Mouse (Mus musculus): ENCODE data around the gene Ptpn22. TPM values are rescaled to one million over a fixed set of nuclear protein-coding genes. Genes with fewer than 3 reads are reported as not detected.
"Not testable (repeated sequence)": the region's sequence is repeated elsewhere in the genome, so short reads cannot be mapped to it uniquely, and the experiment has no call there.

Gene Ptpn22
- polyA plus RNA-seq, 1 experiment from 2014 or later = 2.0 TPM

- Histone ChIP-seq H3K4me1 (no peaks in the 10 kb centered on the region), H3K9me3 (replicated peaks) (no peaks in the 10 kb centered on the region)
- WGBS (ENCODE audit: insufficient replicate concordance) = 83% methylated on average over 6 of the region's 6 CpGs
Measured at GRCm38 (mm10) chr3:103839711-103840110, 19.9 kb upstream of the Ptpn22 start.

GRCm38 (mm10) chr3:103840195-103840594 is 19.4 kb upstream of the Ptpn22 start:
- H3K27me3 ChIP-seq (replicated peaks); ATAC-seq; H3K4me1 ChIP-seq; H3K9me3 ChIP-seq (replicated peaks); H3K4me2 ChIP-seq; H3K36me3 ChIP-seq; H3K4me3 ChIP-seq; H3K9ac ChIP-seq; H3K27ac ChIP-seq: not testable (repeated sequence)
- WGBS (ENCODE audit: insufficient replicate concordance) = 75% methylated on average over 3 of the region's 3 CpGs

More at GRCm38 (mm10) chr3:103839711-103840110, 19.9 kb upstream of the Ptpn22 start:
- Histone ChIP-seq H3K4me3 (no peak overlapping the region), H3K9ac (no peak overlapping the region), H3K4me2 (no peak overlapping the region), H3K27ac (no peak overlapping the region), H3K36me3 (no peaks in the 10 kb centered on the region), H3K27me3 (replicated peaks) (no peaks in the 10 kb centered on the region)
- no peak for ATAC-seq

GRCm38 (mm10) chr3:103840946-103841345 is 18.6 kb upstream of the Ptpn22 start:
- not testable (repeated sequence) for H3K9me3 ChIP-seq (replicated peaks); H3K4me1 ChIP-seq; ATAC-seq; H3K27ac ChIP-seq; H3K9ac ChIP-seq; H3K4me3 ChIP-seq; H3K4me2 ChIP-seq; H3K36me3 ChIP-seq; H3K27me3 ChIP-seq (replicated peaks)
- WGBS (ENCODE audit: insufficient replicate concordance) = 59% methylated on average over 7 of the region's 7 CpGs

GRCm38 (mm10) chr3:103850644-103851363 is 8.8 kb upstream of the Ptpn22 start:
- 54% methylated on average over 9 of the region's 9 CpGs for WGBS (ENCODE audit: insufficient replicate concordance)
- ATAC-seq = no peak
- Histone ChIP-seq H3K27ac (no peak overlapping the region), H3K4me1 (no peaks in the 10 kb centered on the region), H3K4me2 (no peak overlapping the region), H3K9ac (no peak overlapping the region), H3K27me3 (replicated peaks) (no peaks in the 10 kb centered on the region), H3K9me3 (replicated peaks) (no peaks in the 10 kb centered on the region), H3K36me3 (no peaks in the 10 kb centered on the region), H3K4me3 (no peak overlapping the region)

- no peaks in the 10 kb centered on the region for H3K9me3 ChIP-seq (replicated peaks)
- no peaks in the 10 kb centered on the region for H3K36me3 ChIP-seq
- H3K4me2 ChIP-seq = no peak overlapping the region
- no peak overlapping the region for H3K4me3 ChIP-seq
- ATAC-seq = no peak
- no peak overlapping the region for H3K27ac ChIP-seq
- H3K9ac ChIP-seq = no peak overlapping the region
- no peaks in the 10 kb centered on the region for H3K27me3 ChIP-seq (replicated peaks)
- 79% methylated on average over 6 of the region's 6 CpGs for WGBS (ENCODE audit: insufficient replicate concordance)
- no peaks in the 10 kb centered on the region for H3K4me1 ChIP-seq
Measured at GRCm38 (mm10) chr3:103851481-103851880, 8.1 kb upstream of the Ptpn22 start.

GRCm38 (mm10) chr3:103851882-103852281 is 7.7 kb upstream of the Ptpn22 start:
- WGBS (ENCODE audit: insufficient replicate concordance) = 65% methylated on average over 8 of the region's 8 CpGs
- ATAC-seq = no peak
- no peaks in the 10 kb centered on the region for H3K27me3 ChIP-seq (replicated peaks)
- H3K4me1 ChIP-seq = no peaks in the 10 kb centered on the region
- no peaks in the 10 kb centered on the region for H3K9me3 ChIP-seq (replicated peaks)
- no peak overlapping the region for H3K27ac ChIP-seq
- no peaks in the 10 kb centered on the region for H3K36me3 ChIP-seq
- H3K4me2 ChIP-seq = no peak overlapping the region
- no peak overlapping the region for H3K9ac ChIP-seq
- H3K4me3 ChIP-seq = no peak overlapping the region

- Histone ChIP-seq H3K9ac (no peak overlapping the region), H3K9me3 (replicated peaks) (no peaks in the 10 kb centered on the region), H3K4me1 (no peaks in the 10 kb centered on the region), H3K27ac (no peak overlapping the region), H3K36me3 (no peaks in the 10 kb centered on the region), H3K4me3 (no peak overlapping the region), H3K4me2 (no peak overlapping the region), H3K27me3 (replicated peaks) (no peaks in the 10 kb centered on the region)
- ATAC-seq = no peak
- 59% methylated on average over 3 of the region's 3 CpGs for WGBS (ENCODE audit: insufficient replicate concordance)
Measured at GRCm38 (mm10) chr3:103852565-103853299, 6.9 kb upstream of the Ptpn22 start.

- ATAC-seq = no peak
- H3K27ac ChIP-seq = no peak overlapping the region
- H3K4me3 ChIP-seq = no peak overlapping the region
- no peaks in the 10 kb centered on the region for H3K9me3 ChIP-seq (replicated peaks)
- no peak overlapping the region for H3K9ac ChIP-seq
- H3K27me3 ChIP-seq (replicated peaks) = no peaks in the 10 kb centered on the region
- no peak overlapping the region for H3K4me2 ChIP-seq
- H3K4me1 ChIP-seq = no peaks in the 10 kb centered on the region
- 72% methylated on average over 8 of the region's 8 CpGs for WGBS (ENCODE audit: insufficient replicate concordance)
- no peaks in the 10 kb centered on the region for H3K36me3 ChIP-seq
Measured at GRCm38 (mm10) chr3:103853804-103854203, 5.8 kb upstream of the Ptpn22 start.

- Histone ChIP-seq H3K4me3 (no peak overlapping the region), H3K36me3 (no peaks in the 10 kb centered on the region), H3K9ac (no peak overlapping the region), H3K4me1 (no peaks in the 10 kb centered on the region), H3K9me3 (replicated peaks) (no peaks in the 10 kb centered on the region), H3K27ac (no peak overlapping the region), H3K4me2 (no peak overlapping the region), H3K27me3 (replicated peaks) (no peaks in the 10 kb centered on the region)
- WGBS (ENCODE audit: insufficient replicate concordance) = 66% methylated on average over 7 of the region's 7 CpGs
- no peak for ATAC-seq
Measured at GRCm38 (mm10) chr3:103857036-103857805, 2.4 kb upstream of the Ptpn22 start.

- WGBS (ENCODE audit: insufficient replicate concordance) = 84% methylated on average over 6 of the region's 6 CpGs
- no peak overlapping the region for H3K27ac ChIP-seq
- ATAC-seq = no peak
Measured at GRCm38 (mm10) chr3:103857977-103858563, 1.5 kb upstream of the Ptpn22 start.

GRCm38 (mm10) chr3:103859851-103860391 is 326 bp downstream of the Ptpn22 start:
- no peaks in the 10 kb centered on the region for H3K27me3 ChIP-seq (replicated peaks)
- ATAC-seq = 0 out of 2 replicates have a peak, but pooled peaks have one; percentile 10
- 0 out of 2 replicates have a peak overlapping the region, but pooled peaks have one; percentile 5 for H3K27ac ChIP-seq
- H3K9ac ChIP-seq = no peak overlapping the region
- WGBS (ENCODE audit: insufficient replicate concordance) = 36% methylated on average over 6 of the region's 6 CpGs
- H3K4me2 ChIP-seq = peak overlapping the region; percentile 33
- no peak overlapping the region for H3K4me3 ChIP-seq
- H3K9me3 ChIP-seq (replicated peaks) = no peaks in the 10 kb centered on the region
- H3K36me3 ChIP-seq = no peaks in the 10 kb centered on the region
- no peaks in the 10 kb centered on the region for H3K4me1 ChIP-seq

More at GRCm38 (mm10) chr3:103857977-103858563, 1.5 kb upstream of the Ptpn22 start:
- Histone ChIP-seq H3K4me1 (no peaks in the 10 kb centered on the region), H3K4me2 (no peak overlapping the region), H3K36me3 (no peaks in the 10 kb centered on the region), H3K4me3 (no peak overlapping the region), H3K27me3 (replicated peaks) (no peaks in the 10 kb centered on the region), H3K9ac (no peak overlapping the region), H3K9me3 (replicated peaks) (no peaks in the 10 kb centered on the region)

All from liver, embryonic 12.5 days (tissue).